Mouse (Mus musculus) stomach, embryonic 16.5 days (tissue): ENCODE results near the gene Cux1. TPM values are rescaled to one million over a fixed set of nuclear protein-coding genes. Genes with fewer than 3 reads are reported as not detected.

Source experiments
- ATAC-seq: fragments of 200-750 bp; cut with Nextera tagmentation; 2 replicates; pipeline ENCODE4 v1.8.0; 2017; ENCODE audit warnings: moderate number of reproducible peaks, moderate TSS enrichment; ENCODE audit not compliant: insufficient read depth, low FRiP score
- H3K27ac ChIP-seq: fragments of 300-500 bp; sonication (generic); 2 replicates; pipeline ENCODE4 v1.5.1; 2014; ENCODE audit warnings: low read length
- H3K27me3 ChIP-seq: fragments of 300-500 bp; sonication (generic); 2 replicates; pipeline ENCODE4 v1.6.1; 2014; ENCODE audit warnings: low read length, control low read depth, mixed read lengths; ENCODE audit not compliant: control insufficient read depth, insufficient read depth
- H3K36me3 ChIP-seq: fragments of 300-500 bp; sonication (generic); 2 replicates; pipeline ENCODE4 v1.6.1; 2014; ENCODE audit warnings: low read length; ENCODE audit not compliant: control insufficient read depth, insufficient read depth
- H3K4me1 ChIP-seq: fragments of 300-500 bp; sonication (generic); 2 replicates; pipeline ENCODE4 v1.6.1; 2014; ENCODE audit warnings: low read length, control low read depth, mixed read lengths; ENCODE audit not compliant: control insufficient read depth, insufficient read depth
- H3K4me2 ChIP-seq: fragments of 300-500 bp; sonication (generic); 2 replicates; pipeline ENCODE4 v1.6.1; 2014; ENCODE audit warnings: low read depth, low read length, mixed read lengths
- H3K4me3 ChIP-seq: fragments of 300-500 bp; sonication (generic); replicated peaks from 2 replicates; pipeline ENCODE4 v1.5.1; 2014; ENCODE audit warnings: mild to moderate bottlenecking, low read length
- H3K9ac ChIP-seq: fragments of 300-500 bp; sonication (generic); 2 replicates; pipeline ENCODE4 v1.6.1; 2014; ENCODE audit warnings: low read length
- H3K9me3 ChIP-seq: fragments of 300-500 bp; sonication (generic); replicated peaks from 2 replicates; pipeline ENCODE4 v1.6.1; 2016; ENCODE audit warnings: low read length, control low read depth; ENCODE audit not compliant: control insufficient read depth
- WGBS: fragments of 180-500 bp; shearing (Covaris S2); extraction: QIAGEN DNeasy Blood & Tissue Kit; methylation state at CpG from one replicate; pipeline ENCODE4 v1.1.7; 2014; 5-methylcytosine and 5-hydroxymethylcytosine counted together
- polyA plus RNA-seq: library from polyadenylated mRNA; unstranded; fragments of >200 nt; fragmentation: Nextera tagmentation; extraction: Ambion mirVana; gene quantifications from 2 replicates; pipeline ENCODE4 v1.2.1, GENCODE M21; 2015

Cux1 gene
- polyA plus RNA-seq, 1 experiment from 2014 or later, result 77.7 TPM

DNA sequence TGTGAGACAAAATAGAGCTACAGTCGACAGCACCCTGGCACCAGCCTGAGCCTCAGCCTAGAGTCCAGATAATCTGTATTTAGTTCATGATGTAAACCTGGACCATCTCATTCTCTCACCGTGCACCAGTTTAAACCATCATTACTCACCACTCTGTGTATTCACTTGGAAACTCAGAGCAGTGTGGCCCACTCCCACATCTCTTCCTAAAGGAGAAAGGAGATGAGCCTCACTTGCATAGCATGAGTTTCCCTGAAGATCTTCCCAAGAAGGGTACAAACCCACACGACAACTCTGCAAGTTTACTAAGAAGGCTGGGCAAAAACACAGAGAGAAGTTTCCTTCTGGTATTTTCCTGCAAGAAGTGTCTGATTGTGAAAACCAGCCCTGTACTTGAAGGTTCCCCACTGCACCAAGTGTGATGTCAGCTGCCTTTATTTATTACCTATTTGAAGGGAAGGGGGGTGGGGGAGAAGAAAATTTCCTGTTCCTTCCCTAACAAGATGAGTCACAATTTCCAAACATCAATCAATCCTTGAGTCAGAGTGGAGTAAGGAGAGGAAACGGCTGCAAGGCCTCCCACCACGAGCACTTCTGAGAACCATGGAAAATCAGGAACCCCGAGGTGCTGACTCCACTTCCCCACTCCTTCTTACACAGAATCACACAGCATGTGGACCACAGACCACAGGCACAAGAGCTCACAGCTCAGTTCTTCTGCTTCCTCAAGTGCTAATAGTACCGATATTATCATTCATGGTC lies 109.0 kb downstream of the Cux1 start:
- 28% methylated on average over 7 of the region's 7 CpGs for WGBS
- no peaks in the 10 kb centered on the region for H3K36me3 ChIP-seq
- peaks cover 12% of the 10 kb centered on the region for H3K4me1 ChIP-seq
- peak overlapping the region; percentile 74 for H3K27ac ChIP-seq
- H3K27me3 ChIP-seq, result no peaks in the 10 kb centered on the region
- H3K9me3 ChIP-seq, result no peaks in the 10 kb centered on the region
- no peak overlapping the region for H3K4me3 ChIP-seq
- peak; percentile 51; the same call in 1 of the 2 replicates for ATAC-seq
- no peak overlapping the region for H3K9ac ChIP-seq
- no peak overlapping the region for H3K4me2 ChIP-seq

DNA sequence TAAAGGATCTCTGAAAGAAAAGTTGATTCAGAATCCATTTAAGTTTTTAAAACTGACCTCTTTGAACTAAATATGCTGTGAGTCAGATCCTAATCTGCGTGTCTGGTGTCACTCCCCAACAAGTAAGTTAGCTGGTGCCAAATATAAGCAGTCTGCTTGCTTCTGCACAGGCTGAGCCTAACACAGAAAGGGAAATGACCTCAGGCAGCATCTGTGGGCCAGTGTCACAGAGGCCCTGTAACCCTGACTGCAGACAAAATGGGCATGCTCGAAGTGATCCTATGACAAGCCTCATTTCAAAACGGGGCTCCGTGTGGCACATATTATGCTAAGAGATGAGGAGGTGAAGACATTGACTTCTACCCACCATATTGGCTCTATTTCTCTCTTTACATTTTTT lies 110.9 kb downstream of the Cux1 start:
- Histone ChIP-seq H3K9me3 (no peaks in the 10 kb centered on the region), H3K36me3 (no peaks in the 10 kb centered on the region), H3K9ac (no peak overlapping the region), H3K4me2 (no peak overlapping the region), H3K4me1 (peaks cover 12% of the 10 kb centered on the region), H3K27me3 (no peaks in the 10 kb centered on the region), H3K4me3 (no peak overlapping the region), H3K27ac (no peak overlapping the region)
- whole genome bisulfite sequencing, result 67% methylated on average over 4 of the region's 4 CpGs
- no peak for ATAC-seq

DNA sequence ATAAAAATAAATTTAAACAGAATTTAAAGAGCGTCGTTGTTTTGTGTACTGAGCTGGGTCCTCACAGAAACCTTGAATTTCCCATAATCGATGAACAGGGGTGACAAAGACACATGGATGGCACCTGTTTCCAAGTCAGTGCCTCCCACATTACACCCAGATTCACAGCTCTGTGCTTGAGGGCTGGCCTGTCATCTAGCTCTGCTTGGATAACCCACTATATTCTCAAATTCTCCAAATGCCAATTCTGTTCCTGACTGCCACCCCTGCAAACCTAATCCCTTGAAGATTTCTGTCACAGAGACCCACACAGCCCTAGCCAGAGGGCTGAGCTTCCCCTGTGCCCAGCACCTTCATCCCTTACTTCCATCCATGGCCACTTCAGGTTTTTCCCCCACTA lies 114.6 kb downstream of the Cux1 start:
- no peak overlapping the region for H3K27ac ChIP-seq
- no peak overlapping the region for H3K4me3 ChIP-seq
- no peak overlapping the region for H3K4me2 ChIP-seq
- H3K4me1 ChIP-seq, result no peaks in the 10 kb centered on the region
- H3K27me3 ChIP-seq, result no peaks in the 10 kb centered on the region
- 92% methylated on average over 3 of the region's 3 CpGs for WGBS
- H3K9me3 ChIP-seq, result no peaks in the 10 kb centered on the region
- H3K9ac ChIP-seq, result no peak overlapping the region
- 0 out of 2 replicates have a peak, but pooled peaks cover 2% of the 10 kb centered on the region for H3K36me3 ChIP-seq
- no peak for ATAC-seq

DNA sequence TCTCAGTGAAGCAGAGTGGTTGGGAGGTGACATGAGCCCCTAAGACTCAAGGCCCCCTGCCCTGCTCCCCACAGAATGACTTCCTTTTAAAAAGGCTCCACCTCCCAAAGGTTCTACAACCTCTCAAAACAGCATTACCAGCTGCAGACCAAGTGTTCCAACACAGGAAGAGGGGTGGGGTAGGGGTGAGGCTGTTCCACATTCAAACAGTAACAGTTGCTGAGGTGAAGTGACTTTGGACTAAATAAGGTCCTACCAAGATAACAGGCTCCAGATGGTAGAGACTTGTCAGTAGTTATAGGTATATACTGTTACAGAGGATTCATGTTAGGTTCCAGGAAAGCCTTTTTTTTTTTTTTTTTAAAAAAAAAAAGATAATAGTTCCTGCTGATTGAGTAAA lies 117.5 kb downstream of the Cux1 start:
- 0 out of 2 replicates have a peak, but pooled peaks cover 2% of the 10 kb centered on the region for H3K36me3 ChIP-seq
- no peak overlapping the region for H3K4me2 ChIP-seq
- H3K9ac ChIP-seq, result no peak overlapping the region
- H3K9me3 ChIP-seq, result no peaks in the 10 kb centered on the region
- H3K27ac ChIP-seq, result no peak overlapping the region; the same call in 1 of the 2 replicates
- H3K4me3 ChIP-seq, result no peak overlapping the region
- H3K4me1 ChIP-seq, result no peaks in the 10 kb centered on the region
- H3K27me3 ChIP-seq, result no peaks in the 10 kb centered on the region
- ATAC-seq, result no peak

DNA sequence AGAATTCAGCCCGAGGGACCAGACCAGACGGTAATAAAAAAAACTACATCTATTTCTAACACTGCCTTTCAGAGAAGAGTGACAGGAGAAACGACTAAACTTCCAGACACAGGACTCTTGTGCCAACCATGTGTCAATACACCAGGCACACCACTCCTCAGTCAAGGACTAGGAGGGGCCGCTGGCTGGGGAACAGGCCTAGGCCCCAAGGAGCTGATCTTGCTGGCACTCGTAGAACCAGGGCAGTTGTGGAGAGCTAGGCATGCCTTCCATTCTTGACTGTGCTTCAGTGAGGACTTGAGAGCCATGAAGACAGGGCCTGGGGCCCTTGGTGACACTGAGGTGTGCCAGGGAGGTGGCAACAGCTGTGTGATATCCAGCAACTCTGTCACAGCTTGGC lies 121.3 kb downstream of the Cux1 start:
- Histone ChIP-seq H3K9ac (no peak overlapping the region), H3K27ac (no peak overlapping the region), H3K27me3 (no peaks in the 10 kb centered on the region), H3K4me2 (no peak overlapping the region), H3K4me1 (no peaks in the 10 kb centered on the region), H3K36me3 (0 out of 2 replicates have a peak, but pooled peaks cover 2% of the 10 kb centered on the region), H3K9me3 (no peaks in the 10 kb centered on the region), H3K4me3 (no peak overlapping the region)
- ATAC-seq, result no peak
- 64% methylated on average over 5 of the region's 5 CpGs for WGBS

DNA sequence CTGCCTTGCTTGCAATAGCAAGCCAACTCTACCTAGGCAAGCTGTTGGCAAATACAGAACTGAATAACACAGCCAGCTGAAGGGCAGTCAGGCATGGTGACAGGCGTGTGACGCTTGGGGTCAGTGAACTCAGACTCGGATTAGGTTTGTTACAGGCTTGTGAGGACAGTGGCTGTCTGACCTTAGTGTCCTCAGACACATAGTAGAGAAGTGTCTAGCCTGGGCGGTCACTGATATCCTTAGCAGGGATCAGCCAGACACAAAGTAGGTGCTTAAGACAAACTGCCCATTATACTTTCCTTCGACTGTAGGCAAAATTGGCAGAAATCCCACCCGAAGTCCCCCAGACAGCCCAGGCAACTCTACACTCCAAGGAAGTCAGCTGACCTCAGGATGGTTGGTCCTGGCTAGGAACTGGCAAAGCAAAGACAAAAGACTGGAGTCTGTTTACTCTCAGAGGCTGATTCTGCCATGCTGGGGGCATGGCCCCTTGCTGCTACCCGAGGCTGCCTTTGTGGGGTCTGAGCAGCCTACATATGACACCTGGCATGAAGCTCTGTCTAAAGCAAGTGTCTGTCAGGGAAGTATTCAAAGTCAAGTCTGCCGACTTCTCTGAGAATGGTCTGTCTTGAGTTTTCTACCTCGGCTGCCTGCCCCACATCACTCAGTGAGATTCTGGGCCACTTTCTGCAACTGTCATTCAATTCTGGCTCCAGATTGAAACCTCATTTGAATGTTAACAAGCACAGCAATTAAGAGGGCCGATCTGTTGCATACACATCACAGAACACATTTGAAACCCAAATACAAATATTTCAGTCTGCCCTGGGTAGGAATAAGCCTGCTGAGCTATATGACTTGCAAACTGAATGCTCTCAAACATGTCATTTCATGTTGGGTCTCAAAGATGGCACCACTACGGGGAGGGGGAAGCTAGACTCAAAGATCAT lies 124.8 kb downstream of the Cux1 start:
- Histone ChIP-seq H3K4me2 (no peak overlapping the region), H3K27ac (no peak overlapping the region), H3K36me3 (no peaks in the 10 kb centered on the region), H3K4me3 (no peak overlapping the region), H3K4me1 (no peaks in the 10 kb centered on the region), H3K9ac (no peak overlapping the region), H3K9me3 (no peaks in the 10 kb centered on the region), H3K27me3 (no peaks in the 10 kb centered on the region)
- 61% methylated on average over 11 of the region's 11 CpGs for WGBS
- ATAC-seq, result no peak

DNA sequence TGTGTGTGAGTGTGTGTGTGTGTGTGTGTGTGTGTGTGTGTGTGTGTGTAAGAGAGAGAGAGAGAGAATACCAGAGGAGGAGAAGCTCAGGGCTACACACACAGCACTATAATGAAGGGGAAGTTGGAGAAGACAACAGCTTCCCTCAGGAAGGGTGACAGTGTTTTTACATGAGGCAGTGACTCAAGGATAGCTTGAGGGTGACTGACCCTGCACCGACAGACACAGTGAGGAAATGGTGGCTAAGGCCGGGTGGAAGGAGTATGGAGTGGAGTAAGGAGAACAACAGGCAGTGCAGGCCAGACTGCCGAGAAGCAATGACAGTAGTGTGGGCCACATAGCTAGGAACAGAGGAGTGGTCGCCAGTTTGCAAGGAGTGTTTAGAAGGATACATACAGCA lies 137.6 kb downstream of the Cux1 start:
- Histone ChIP-seq H3K27ac (no peak overlapping the region), H3K4me1 (peaks cover 27% of the 10 kb centered on the region), H3K36me3 (no peaks in the 10 kb centered on the region), H3K9ac (no peak overlapping the region), H3K4me3 (no peak overlapping the region), H3K27me3 (no peaks in the 10 kb centered on the region), H3K4me2 (no peak overlapping the region), H3K9me3 (no peaks in the 10 kb centered on the region)
- WGBS, result 79% methylated on average over 4 of the region's 4 CpGs
- no peak for ATAC-seq

DNA sequence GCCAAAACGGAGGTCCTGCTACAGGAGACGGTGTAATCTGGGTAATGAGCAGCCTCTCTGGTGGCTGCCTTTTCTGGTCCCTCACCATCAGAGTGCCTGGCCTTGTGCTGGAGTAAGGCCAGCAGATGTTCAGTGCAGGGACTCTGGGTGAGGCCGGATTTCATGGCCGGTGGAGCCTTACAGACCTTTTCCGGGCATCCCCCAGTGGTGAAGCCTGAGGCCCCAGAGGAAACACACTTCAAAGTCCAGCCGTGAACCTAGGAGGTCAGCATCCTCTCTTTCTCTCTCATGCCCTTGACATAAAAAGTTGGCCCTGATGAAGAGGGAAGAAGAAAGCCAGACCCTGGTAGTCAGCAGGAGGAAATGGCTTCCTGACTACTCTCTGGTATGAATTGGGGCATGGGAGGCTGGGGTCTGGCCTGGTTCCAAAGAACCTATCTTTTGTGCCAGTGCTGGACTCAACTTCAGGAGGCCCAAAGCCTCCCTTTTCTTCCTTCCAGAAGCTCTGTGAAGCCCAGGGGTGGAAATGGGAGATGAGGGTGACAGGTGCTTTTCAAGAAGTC lies 138.7 kb downstream of the Cux1 start:
- WGBS, result 49% methylated on average over 6 of the region's 6 CpGs
- no peak overlapping the region for H3K4me3 ChIP-seq
- H3K27ac ChIP-seq, result peak overlapping the region; percentile 84
- H3K36me3 ChIP-seq, result no peaks in the 10 kb centered on the region
- ATAC-seq, result peak; percentile 34; the same call in 1 of the 2 replicates
- H3K27me3 ChIP-seq, result no peaks in the 10 kb centered on the region
- H3K4me2 ChIP-seq, result 0 out of 2 replicates have a peak overlapping the region, but pooled peaks have one; percentile 6
- H3K4me1 ChIP-seq, result peaks cover 27% of the 10 kb centered on the region
- H3K9me3 ChIP-seq, result no peaks in the 10 kb centered on the region
- peak overlapping the region; percentile 32; the same call in 1 of the 2 replicates for H3K9ac ChIP-seq
